Mouse (Mus musculus) testis, adult 2 months (tissue): ENCODE measurements around the gene Tubb3. TPM values are rescaled to one million over a fixed set of nuclear protein-coding genes. Genes with fewer than 3 reads are reported as not detected.

Experiments
- H3K27ac ChIP-seq: fragments of 200-500 bp; 2 replicates; pipeline ENCODE4 v1.5.1; 2012; ENCODE audit warnings: low read depth, low read length; ENCODE audit not compliant: control insufficient read depth, insufficient read depth
- H3K27me3 ChIP-seq: fragments of 200-500 bp; 2 replicates; pipeline ENCODE4 v1.6.1; 2012; ENCODE audit warnings: mild to moderate bottlenecking, low read length, moderate library complexity; ENCODE audit not compliant: control insufficient read depth, insufficient read depth
- H3K36me3 ChIP-seq: fragments of 200-500 bp; 2 replicates; pipeline ENCODE4 v1.6.1; 2012; ENCODE audit warnings: mild to moderate bottlenecking, low read length; ENCODE audit not compliant: control insufficient read depth, insufficient read depth
- H3K4me1 ChIP-seq: fragments of 200-500 bp; 2 replicates; pipeline ENCODE4 v1.6.1; 2012; ENCODE audit warnings: low read length; ENCODE audit not compliant: control insufficient read depth, insufficient read depth
- H3K4me3 ChIP-seq: fragments of 200-500 bp; 2 replicates; pipeline ENCODE4 v1.5.1; 2012; ENCODE audit warnings: low read depth, mild to moderate bottlenecking, low read length, moderate library complexity, mixed read lengths; ENCODE audit not compliant: control insufficient read depth
- CTCF ChIP-seq: fragments of 200-500 bp; IDR thresholded peaks from 2 replicates; pipeline ENCODE4 v1.5.1; 2012; ENCODE audit warnings: low read depth, mild to moderate bottlenecking, inconsistent platforms, low read length, moderate library complexity; ENCODE audit not compliant: control insufficient read depth, insufficient read depth, insufficient replicate concordance
- POLR2A ChIP-seq: fragments of 200-500 bp; IDR thresholded peaks from 2 replicates; pipeline ENCODE4 v1.6.1; 2012; ENCODE audit warnings: low read depth, mild to moderate bottlenecking, inconsistent platforms, low read length, moderate library complexity; ENCODE audit not compliant: control insufficient read depth
- polyA plus RNA-seq: library from polyadenylated mRNA; depleted of rRNA; stranded (reverse); fragments of >200 nt; gene quantifications from 2 replicates; pipeline ENCODE4 v1.2.3, GENCODE M21; 2012; rRNA removed

The Tubb3 gene
- polyA plus RNA-seq, 1 experiment: 48.7 TPM

DNA sequence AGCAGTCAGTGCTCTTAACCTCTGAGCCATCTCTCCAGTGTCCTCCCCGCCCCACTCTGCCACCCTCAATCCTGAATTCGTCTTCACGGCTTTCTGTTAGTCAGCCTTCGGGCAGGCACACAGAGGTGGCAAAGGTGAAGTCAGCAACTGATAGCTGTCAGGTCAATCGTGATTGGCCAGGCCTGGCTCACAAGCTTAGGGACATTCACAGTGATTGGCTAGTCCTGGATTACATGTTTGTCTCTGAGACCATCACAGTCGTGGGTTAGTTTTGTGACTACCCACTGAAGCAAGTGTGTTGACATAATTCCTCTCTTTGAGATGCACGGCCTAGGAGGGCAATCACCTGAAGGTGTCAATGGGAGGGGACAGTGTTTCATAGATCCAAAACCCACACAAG lies 42.1 kb downstream of the Tubb3 start:
- H3K27ac ChIP-seq: no peak overlapping the region
- TF ChIP-seq POLR2A: no peak
- no peak for TF ChIP-seq CTCF
- H3K36me3 ChIP-seq: no peaks in the 10 kb centered on the region
- H3K27me3 ChIP-seq: no peaks in the 10 kb centered on the region
- H3K4me1 ChIP-seq: no peaks in the 10 kb centered on the region
- no peak overlapping the region for H3K4me3 ChIP-seq

DNA sequence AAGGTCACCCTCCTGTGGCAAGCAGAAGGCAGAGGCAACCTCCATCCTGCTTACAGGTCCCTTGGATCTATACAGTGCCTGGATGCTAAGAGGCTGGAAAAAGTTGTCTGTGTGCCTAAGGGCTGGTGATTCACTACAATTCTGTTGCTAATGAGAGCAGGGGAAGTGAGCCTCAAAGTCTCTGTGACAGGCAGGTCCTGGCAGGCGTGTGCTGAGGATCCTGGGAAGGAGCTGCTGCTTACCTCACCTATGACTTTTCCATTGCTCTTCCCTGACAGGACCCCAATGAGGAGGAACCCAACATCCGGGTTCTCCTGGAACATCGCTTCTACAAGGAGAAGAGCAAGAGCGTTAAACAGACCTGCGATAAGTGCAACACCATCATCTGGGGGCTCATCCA lies 42.7 kb downstream of the Tubb3 start:
- TF ChIP-seq CTCF (no peak), POLR2A (no peak)
- no peaks in the 10 kb centered on the region for H3K4me1 ChIP-seq
- H3K36me3 ChIP-seq: no peaks in the 10 kb centered on the region
- no peak overlapping the region for H3K4me3 ChIP-seq
- H3K27ac ChIP-seq: no peak overlapping the region
- H3K27me3 ChIP-seq: no peaks in the 10 kb centered on the region

DNA sequence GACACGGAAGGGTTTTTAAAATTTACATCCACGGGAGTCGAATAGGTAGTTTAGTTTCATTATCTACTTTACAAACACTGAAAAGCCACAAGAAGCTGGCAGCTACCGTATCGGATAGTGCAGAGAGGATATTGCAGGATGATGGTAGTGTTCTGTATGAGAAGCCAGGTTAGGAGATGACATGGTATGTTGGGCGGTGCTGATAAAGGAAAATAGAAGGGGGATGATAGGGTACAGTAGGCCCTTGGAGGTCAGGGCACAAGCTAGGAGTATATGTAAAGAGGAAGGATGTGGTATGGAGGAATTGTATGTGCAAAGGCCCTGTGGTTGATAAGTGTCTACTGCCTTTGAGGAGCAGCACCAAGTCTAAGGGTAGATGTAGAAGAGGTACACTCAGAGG lies 43.3 kb downstream of the Tubb3 start:
- Histone ChIP-seq H3K27me3 (no peaks in the 10 kb centered on the region), H3K4me3 (no peak overlapping the region), H3K36me3 (no peaks in the 10 kb centered on the region), H3K4me1 (no peaks in the 10 kb centered on the region), H3K27ac (no peak overlapping the region)
- no peak for TF ChIP-seq POLR2A
- no peak for TF ChIP-seq CTCF

DNA sequence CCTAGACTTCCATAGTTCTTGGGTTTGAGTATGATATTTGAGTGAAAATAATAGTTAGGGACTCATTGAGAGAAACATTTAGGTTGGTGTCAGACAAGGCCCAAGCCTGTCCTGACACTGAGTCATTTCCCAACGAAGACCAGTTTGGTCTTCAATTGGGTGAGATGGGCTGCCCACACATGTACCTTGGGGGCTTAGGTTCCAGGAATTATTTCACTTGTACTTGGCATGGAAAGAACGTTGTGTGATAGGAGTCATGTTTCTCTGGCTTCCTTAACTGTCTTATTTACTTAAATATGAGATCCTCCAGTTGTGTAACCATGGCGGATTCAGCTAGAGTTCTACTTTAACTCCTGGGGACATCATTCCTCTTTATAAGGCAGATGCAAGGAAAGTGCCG lies 52.4 kb downstream of the Tubb3 start:
- H3K36me3 ChIP-seq: no peaks in the 10 kb centered on the region
- H3K4me3 ChIP-seq: no peak overlapping the region
- no peaks in the 10 kb centered on the region for H3K27me3 ChIP-seq
- TF ChIP-seq CTCF (no peak), POLR2A (no peak)
- H3K27ac ChIP-seq: no peak overlapping the region
- no peaks in the 10 kb centered on the region for H3K4me1 ChIP-seq

DNA sequence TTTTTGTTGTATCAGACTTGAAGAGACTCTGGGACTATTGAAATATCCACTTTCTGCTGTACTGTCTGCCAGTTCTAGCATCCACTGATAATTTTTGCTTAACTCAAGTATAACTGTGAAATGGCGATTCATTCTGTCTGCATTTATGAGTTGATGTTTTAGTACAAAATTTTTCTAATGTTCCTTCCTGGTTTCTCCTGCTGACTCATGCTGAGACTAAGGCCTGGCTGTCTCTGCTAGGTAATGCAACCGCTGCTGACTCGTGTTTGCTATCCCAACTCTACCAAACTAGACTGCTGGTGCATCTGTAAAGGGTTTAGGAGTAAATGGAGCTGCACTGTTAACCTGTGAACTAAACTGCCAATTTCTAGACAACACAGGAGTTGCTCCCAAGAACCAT lies 56.3 kb downstream of the Tubb3 start:
- TF ChIP-seq CTCF: no peak
- no peak for TF ChIP-seq POLR2A
- Histone ChIP-seq H3K27ac (no peak overlapping the region), H3K27me3 (no peaks in the 10 kb centered on the region), H3K4me3 (no peak overlapping the region), H3K4me1 (no peaks in the 10 kb centered on the region), H3K36me3 (no peaks in the 10 kb centered on the region)

Other genes starting within 250 kb of the Tubb3 start
- 9.6 and 10.5 TPM in 2 replicates for gene Dpep1, start 225.2 kb upstream of the Tubb3 start, polyA plus RNA-seq
- gene Chmp1a, start 198.7 kb upstream of the Tubb3 start, polyA plus RNA-seq: 98.1 and 98.4 TPM in 2 replicates
- gene Spata33, start 198.6 kb upstream of the Tubb3 start, polyA plus RNA-seq: 921 and 929 TPM in 2 replicates
- 62.0 and 65.4 TPM in 2 replicates for gene Cdk10, start 186.6 kb upstream of the Tubb3 start, polyA plus RNA-seq
- 34.4 and 35.0 TPM in 2 replicates for gene Spata2l, start 175.2 kb upstream of the Tubb3 start, polyA plus RNA-seq
- gene Zfp276, start 157.2 kb upstream of the Tubb3 start, polyA plus RNA-seq: 7.9 and 8.3 TPM in 2 replicates
- 30.0 and 34.2 TPM in 2 replicates for gene Vps9d1, start 157.1 kb upstream of the Tubb3 start, polyA plus RNA-seq
- 37.3 and 48.1 TPM in 2 replicates for gene Fanca, start 92.8 kb upstream of the Tubb3 start, polyA plus RNA-seq
- 26.0 and 27.4 TPM in 2 replicates for gene Spire2, start 78.7 kb upstream of the Tubb3 start, polyA plus RNA-seq
- gene Tcf25, start 37.7 kb upstream of the Tubb3 start, polyA plus RNA-seq: 39.4 and 41.8 TPM in 2 replicates
- 0.02 and 0.15 TPM in 2 replicates for gene Mc1r, start 4.3 kb upstream of the Tubb3 start, polyA plus RNA-seq
- gene Def8, start 12.1 kb downstream of the Tubb3 start, polyA plus RNA-seq: 3.5 and 3.7 TPM in 2 replicates
- 29.5 and 30.4 TPM in 2 replicates for gene Afg3l1, start 66.5 kb downstream of the Tubb3 start, polyA plus RNA-seq
- gene Dbndd1, start 104.0 kb downstream of the Tubb3 start, polyA plus RNA-seq: 51.9 and 52.5 TPM in 2 replicates
- 54.7 and 55.3 TPM in 2 replicates for gene Gas8, start 107.4 kb downstream of the Tubb3 start, polyA plus RNA-seq
- 5.8 and 7.6 TPM in 2 replicates for gene Rhou, start 242.5 kb downstream of the Tubb3 start, polyA plus RNA-seq